Mouse (Mus musculus): ENCODE data around the gene Zbtb12. TPM values are rescaled to one million over a fixed set of nuclear protein-coding genes. Genes with fewer than 3 reads are reported as not detected.
"Not testable (repeated sequence)": the region's sequence is repeated elsewhere in the genome, so short reads cannot be mapped to it uniquely, and the experiment has no call there.

Zbtb12 gene
- polyA plus RNA-seq (2015; fragmentation: Nextera tagmentation; extraction: Ambion mirVana) = 0.54 and 0.80 TPM in 2 replicates

- H3K9me3 ChIP-seq (replicated peaks) = no peaks in the 10 kb centered on the region
- H3K4me3 ChIP-seq (replicated peaks) = no peak within 1 kb of the TSS
- no peak for DNase-seq
- no peak within 1 kb of the TSS for H3K27ac ChIP-seq
- 57% methylated on average over 11 of the region's 11 CpGs for WGBS (ENCODE audit: insufficient replicate concordance)
- ATAC-seq (ENCODE audit: low read depth) = no peak
- no peaks in the 10 kb centered on the region for H3K36me3 ChIP-seq
- H3K9ac ChIP-seq = no peak within 1 kb of the TSS
- H3K27me3 ChIP-seq = no peaks in the 10 kb centered on the region
- H3K4me1 ChIP-seq (replicated peaks) = peaks cover 21% of the 10 kb centered on the region
- no peak within 1 kb of the TSS for H3K4me2 ChIP-seq
These were observed at the start of gene Zbtb12 for GRCm38 (mm10) chr17:34879336-34879879. TSS of gene Zbtb12 (plus strand) at chr17:34879483.

GRCm38 (mm10) chr17:34830776-34831175, 48.5 kb upstream of the Zbtb12 start:
- H3K4me2 ChIP-seq; H3K27ac ChIP-seq; H3K4me3 ChIP-seq (replicated peaks); H3K4me1 ChIP-seq (replicated peaks); H3K9ac ChIP-seq; ATAC-seq (ENCODE audit: low read depth); H3K27me3 ChIP-seq; DNase-seq; H3K9me3 ChIP-seq (replicated peaks): not testable (repeated sequence)
- peaks cover 81% of the 10 kb centered on the region for H3K36me3 ChIP-seq
- WGBS (ENCODE audit: insufficient replicate concordance) = 66% methylated on average over 1 of the region's 1 CpGs

DNA sequence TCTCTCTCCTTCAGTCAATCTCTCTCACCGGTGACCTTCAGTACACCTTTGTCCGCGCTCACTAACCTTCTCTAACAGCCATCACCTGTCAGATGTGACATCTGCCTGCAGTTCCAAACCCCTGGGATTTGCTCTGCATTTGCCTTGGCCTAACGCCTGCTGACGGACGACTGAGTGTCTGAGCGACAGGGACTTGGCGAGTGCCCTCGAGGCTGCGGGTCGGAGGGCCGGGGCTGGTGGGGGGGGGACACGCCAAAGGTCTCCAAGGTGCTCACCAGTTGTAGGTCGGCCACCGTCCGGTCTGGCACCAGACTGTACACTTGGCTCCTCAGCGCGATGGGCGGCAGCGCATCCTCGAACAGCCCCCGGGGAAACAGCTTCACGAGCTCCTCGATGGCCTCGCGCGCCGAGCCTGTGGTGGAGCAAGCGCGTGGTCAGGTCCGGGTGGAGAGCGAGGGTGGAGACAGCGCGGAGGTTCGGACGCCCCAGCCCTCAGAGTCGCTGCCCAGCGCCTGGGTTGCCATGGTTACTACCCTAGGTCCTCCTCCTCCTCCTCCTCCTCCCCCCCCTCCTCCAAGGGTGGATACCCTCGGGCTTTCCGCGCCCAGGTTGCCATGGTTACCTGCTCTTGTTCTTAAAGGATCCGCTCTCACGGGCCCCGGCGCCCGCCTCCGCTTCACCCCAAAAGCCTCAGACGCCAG, 43.0 kb upstream of the Zbtb12 start:
- peaks cover 59% of the 10 kb centered on the region for H3K36me3 ChIP-seq
- H3K27ac ChIP-seq = peak overlapping the region; percentile 76
- peak overlapping the region; percentile 83 for H3K4me3 ChIP-seq (replicated peaks)
- 5% methylated on average over 48 of the region's 48 CpGs for WGBS (ENCODE audit: insufficient replicate concordance)
- no peaks in the 10 kb centered on the region for H3K9me3 ChIP-seq (replicated peaks)
- H3K4me2 ChIP-seq = peak overlapping the region; percentile 99
- H3K9ac ChIP-seq = peak overlapping the region; percentile 85
- peaks cover 47% of the 10 kb centered on the region for H3K4me1 ChIP-seq (replicated peaks)
- no peaks in the 10 kb centered on the region for H3K27me3 ChIP-seq
- ATAC-seq (ENCODE audit: low read depth) (peak; percentile 80), DNase-seq (peak; percentile 81)

GRCm38 (mm10) chr17:34836856-34837221, 42.4 kb upstream of the Zbtb12 start, which contains the start of the genes Stk19 and Dxo:
TSS of gene Stk19 (minus strand) at chr17:34836945.
TSS of gene Dxo (plus strand) at chr17:34837019.
- under 1% methylated on average over 40 of the region's 40 CpGs for WGBS (ENCODE audit: insufficient replicate concordance)
- Histone ChIP-seq H3K9ac (peak within 1 kb of the TSS; percentile 85), H3K36me3 (peaks cover 60% of the 10 kb centered on the region), H3K4me3 (replicated peaks) (peak within 1 kb of the TSS; percentile 83), H3K4me2 (peak within 1 kb of the TSS; percentile 99), H3K27me3 (no peaks in the 10 kb centered on the region), H3K4me1 (replicated peaks) (peaks cover 52% of the 10 kb centered on the region), H3K27ac (peak within 1 kb of the TSS; percentile 82), H3K9me3 (replicated peaks) (no peaks in the 10 kb centered on the region)
- DNase-seq = peak; percentile 96
- ATAC-seq (ENCODE audit: low read depth) = peak; percentile 93

GRCm38 (mm10) chr17:34837464-34838324, 41.6 kb upstream of the Zbtb12 start:
- peak overlapping the region; percentile 82 for H3K27ac ChIP-seq
- ATAC-seq (ENCODE audit: low read depth) = peak; percentile 1; the same call in 1 of the 2 replicates
- peak overlapping the region; percentile 83 for H3K4me3 ChIP-seq (replicated peaks)
- DNase-seq = no peak
- no peaks in the 10 kb centered on the region for H3K27me3 ChIP-seq
- H3K4me2 ChIP-seq = peak overlapping the region; percentile 99
- H3K36me3 ChIP-seq = peaks cover 60% of the 10 kb centered on the region
- WGBS (ENCODE audit: insufficient replicate concordance) = 33% methylated on average over 43 of the region's 43 CpGs
- peak overlapping the region; percentile 85 for H3K9ac ChIP-seq
- peaks cover 52% of the 10 kb centered on the region for H3K4me1 ChIP-seq (replicated peaks)
- H3K9me3 ChIP-seq (replicated peaks) = no peaks in the 10 kb centered on the region

DNA sequence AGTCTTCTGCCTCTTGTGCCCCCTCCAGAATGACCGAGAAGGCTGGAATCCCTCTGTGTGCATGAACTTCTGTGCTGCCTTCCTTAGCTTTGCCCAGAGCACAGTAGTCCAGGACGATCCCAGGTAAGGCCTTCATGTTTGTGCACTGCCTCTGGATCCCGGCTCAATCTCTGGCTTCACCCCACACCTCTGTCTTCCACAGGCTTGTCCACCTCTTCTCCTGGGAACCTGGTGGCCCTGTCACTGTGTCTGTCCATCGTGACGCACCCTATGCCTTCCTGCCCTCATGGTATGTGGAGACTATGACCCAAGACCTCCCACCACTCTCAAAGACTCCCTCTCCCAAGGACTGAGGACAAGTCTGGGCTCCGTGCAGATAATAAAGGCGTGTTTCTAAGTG, 40.5 kb upstream of the Zbtb12 start:
- Histone ChIP-seq H3K4me1 (replicated peaks) (peaks cover 52% of the 10 kb centered on the region), H3K4me3 (replicated peaks) (peak overlapping the region; percentile 19; the same call in 1 of the 2 replicates), H3K9me3 (replicated peaks) (no peaks in the 10 kb centered on the region), H3K27ac (peak overlapping the region; percentile 29), H3K36me3 (peaks cover 60% of the 10 kb centered on the region), H3K27me3 (no peaks in the 10 kb centered on the region), H3K4me2 (peak overlapping the region; percentile 32; the same call in 1 of the 2 replicates), H3K9ac (no peak overlapping the region)
- no peak for ATAC-seq (ENCODE audit: low read depth)
- 82% methylated on average over 7 of the region's 7 CpGs for WGBS (ENCODE audit: insufficient replicate concordance)
- DNase-seq = no peak

DNA sequence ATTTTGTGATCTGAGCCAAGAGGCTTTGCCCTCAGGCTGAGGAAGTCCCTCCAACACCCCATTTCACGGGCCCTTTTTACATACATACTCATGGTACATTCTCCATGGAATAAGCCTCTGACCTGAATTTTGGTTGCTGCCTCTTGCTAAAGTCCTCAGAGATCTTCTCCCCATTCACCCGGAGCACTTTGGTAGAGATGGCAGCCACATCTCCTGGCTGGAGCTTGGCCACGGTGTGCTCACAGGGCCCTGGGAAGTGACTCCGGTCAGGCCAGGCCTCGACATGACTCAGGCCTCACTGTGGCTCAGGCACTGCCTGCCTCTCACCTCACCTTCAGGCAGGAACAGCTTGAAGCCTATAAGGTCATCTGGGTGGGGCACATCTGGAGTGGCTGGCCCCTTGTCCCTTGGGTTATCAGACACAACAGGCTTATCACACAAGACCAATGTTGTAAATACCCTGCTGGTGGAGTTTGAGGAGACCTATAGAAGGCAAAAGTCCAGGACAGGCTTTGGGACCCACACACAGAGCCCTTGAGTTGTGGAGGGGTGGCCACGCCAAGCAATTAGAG, 38.5 kb upstream of the Zbtb12 start:
- 74% methylated on average over 6 of the region's 6 CpGs for WGBS (ENCODE audit: insufficient replicate concordance)
- ATAC-seq (ENCODE audit: low read depth) = peak; percentile 26; the same call in 1 of the 2 replicates
- DNase-seq = peak; percentile 32
- peaks cover 74% of the 10 kb centered on the region for H3K36me3 ChIP-seq
- no peaks in the 10 kb centered on the region for H3K9me3 ChIP-seq (replicated peaks)
- H3K27me3 ChIP-seq = no peaks in the 10 kb centered on the region
- peak overlapping the region; percentile 71 for H3K27ac ChIP-seq
- peak overlapping the region; percentile 47 for H3K9ac ChIP-seq
- H3K4me3 ChIP-seq (replicated peaks) = no peak overlapping the region
- peak overlapping the region; percentile 24 for H3K4me2 ChIP-seq
- H3K4me1 ChIP-seq (replicated peaks) = peaks cover 45% of the 10 kb centered on the region

GRCm38 (mm10) chr17:34844884-34845283, 34.4 kb upstream of the Zbtb12 start:
- Histone ChIP-seq H3K4me1 (replicated peaks) (peaks cover 32% of the 10 kb centered on the region), H3K27ac (no peak overlapping the region), H3K36me3 (peaks cover 84% of the 10 kb centered on the region), H3K9me3 (replicated peaks) (no peaks in the 10 kb centered on the region), H3K4me2 (no peak overlapping the region), H3K9ac (no peak overlapping the region), H3K27me3 (no peaks in the 10 kb centered on the region), H3K4me3 (replicated peaks) (no peak overlapping the region)
- no peak for DNase-seq
- 86% methylated on average over 13 of the region's 13 CpGs for WGBS (ENCODE audit: insufficient replicate concordance)
- ATAC-seq (ENCODE audit: low read depth) = no peak

DNA sequence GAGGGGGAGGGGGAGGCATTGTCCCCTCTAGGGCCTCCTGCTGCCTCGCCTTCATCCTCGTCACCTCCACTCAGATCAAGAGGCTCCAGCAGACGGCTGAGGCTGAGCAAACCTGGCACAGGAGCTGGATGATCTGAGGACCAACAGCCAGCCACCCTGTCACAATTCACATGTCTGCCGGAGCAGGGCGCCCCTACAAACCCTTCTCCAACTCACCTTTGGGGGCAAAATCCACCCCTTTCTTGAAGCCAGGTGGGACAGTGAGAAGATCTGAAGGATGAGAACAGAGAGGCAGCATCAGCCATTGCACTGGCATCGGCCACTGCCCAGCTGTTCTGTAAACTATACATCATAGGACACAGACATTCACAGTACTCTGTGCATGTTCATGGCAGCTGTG, 32.1 kb upstream of the Zbtb12 start:
- no peaks in the 10 kb centered on the region for H3K9me3 ChIP-seq (replicated peaks)
- no peak for DNase-seq
- no peak overlapping the region for H3K4me3 ChIP-seq (replicated peaks)
- ATAC-seq (ENCODE audit: low read depth) = no peak
- no peak overlapping the region for H3K9ac ChIP-seq
- no peak overlapping the region for H3K27ac ChIP-seq
- H3K4me2 ChIP-seq = no peak overlapping the region
- H3K27me3 ChIP-seq = no peaks in the 10 kb centered on the region
- peaks cover 62% of the 10 kb centered on the region for H3K36me3 ChIP-seq
- WGBS (ENCODE audit: insufficient replicate concordance) = 85% methylated on average over 6 of the region's 6 CpGs
- peaks cover 30% of the 10 kb centered on the region for H3K4me1 ChIP-seq (replicated peaks)

GRCm38 (mm10) chr17:34847615-34848014, 31.7 kb upstream of the Zbtb12 start:
- Histone ChIP-seq H3K36me3 (peaks cover 62% of the 10 kb centered on the region), H3K9me3 (replicated peaks) (no peaks in the 10 kb centered on the region), H3K4me3 (replicated peaks) (no peak overlapping the region), H3K4me2 (no peak overlapping the region), H3K9ac (no peak overlapping the region), H3K27me3 (no peaks in the 10 kb centered on the region), H3K27ac (no peak overlapping the region), H3K4me1 (replicated peaks) (peaks cover 34% of the 10 kb centered on the region)
- DNase-seq = no peak
- 83% methylated on average over 7 of the region's 7 CpGs for WGBS (ENCODE audit: insufficient replicate concordance)
- ATAC-seq (ENCODE audit: low read depth) = no peak

All from liver, embryonic 13.5 days (tissue).